Mouse (Mus musculus): ENCODE data around the gene Gm13420. TPM values are rescaled to one million over a fixed set of nuclear protein-coding genes. Genes with fewer than 3 reads are reported as not detected.

Gene Gm13420
- total RNA-seq, 4 experiments from 2014 or later, result 0.44 to 2.5 (median 1.4) TPM

- no peak for DNase-seq (ENCODE audit: low spot score in 2 of 2)
Measured at GRCm38 (mm10) chr2:29702189-29702588, 49.3 kb downstream of the Gm13420 start.

DNA sequence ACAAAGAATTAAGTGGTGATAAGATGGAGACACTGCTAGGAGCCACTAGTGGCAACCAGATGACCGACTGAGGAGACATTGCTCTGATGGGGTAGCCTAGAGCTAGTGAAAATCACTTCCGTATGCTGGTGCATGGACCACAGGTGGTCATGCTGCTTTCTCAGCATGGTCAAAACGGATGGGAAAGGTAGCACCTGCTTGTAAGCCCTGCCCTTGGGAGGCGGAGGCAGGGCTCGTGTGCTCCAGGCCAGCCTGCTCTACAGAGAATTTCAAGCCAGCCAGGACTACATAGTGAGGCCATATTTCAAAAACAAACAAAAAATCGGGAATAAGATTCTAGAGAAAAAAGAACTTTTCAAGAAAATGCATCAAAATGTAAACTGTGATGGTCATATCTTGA lies 50.1 kb downstream of the Gm13420 start:
- no peak for DNase-seq (ENCODE audit: low spot score in 2 of 2)

- DNase-seq (ENCODE audit: low spot score in 2 of 2), result no peak
Measured at GRCm38 (mm10) chr2:29700898-29701297, 50.6 kb downstream of the Gm13420 start.

DNA sequence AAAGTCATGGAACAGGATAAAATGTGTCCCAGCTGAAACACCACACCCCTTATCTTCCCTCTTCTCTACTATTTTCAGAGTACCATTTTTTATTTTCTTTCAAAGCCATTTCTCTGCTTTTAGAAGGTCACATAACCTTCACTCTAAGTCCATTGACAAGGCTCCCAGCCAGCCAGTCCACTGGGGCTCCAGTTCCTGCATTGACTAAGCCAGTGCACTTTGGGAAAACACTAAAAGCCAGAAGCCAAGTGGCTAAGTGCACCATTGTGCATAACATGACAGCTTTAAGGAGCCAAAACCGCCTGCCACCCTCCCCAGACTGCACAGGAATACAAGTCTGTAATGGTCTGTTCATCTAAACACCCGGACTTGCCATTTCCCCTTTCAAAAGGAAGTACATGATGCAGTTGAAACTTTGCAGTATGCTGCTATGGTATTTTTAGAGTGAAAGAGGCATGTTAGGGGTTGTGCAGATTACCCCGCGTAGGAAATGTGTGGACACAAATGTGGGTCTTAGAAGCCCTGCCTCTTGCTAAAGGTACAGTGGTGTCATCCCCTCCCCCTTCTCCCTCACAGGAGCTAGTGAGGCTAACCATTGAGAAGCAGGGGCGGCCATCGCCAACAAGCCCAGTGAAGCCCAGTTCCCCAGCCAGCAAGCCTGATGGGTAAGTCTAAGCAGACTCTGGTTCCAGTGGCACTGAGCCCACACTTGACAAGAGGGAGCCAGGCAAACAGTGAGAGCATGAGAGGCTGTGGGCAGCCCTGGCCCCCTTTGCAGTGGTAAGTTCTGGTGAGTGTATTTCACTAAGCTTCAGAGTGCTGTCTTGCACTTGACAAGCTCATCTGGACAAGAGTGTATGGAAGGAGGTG lies 52.8 kb downstream of the Gm13420 start:
- DNase-seq (ENCODE audit: low spot score in 2 of 2), result no peak

DNA sequence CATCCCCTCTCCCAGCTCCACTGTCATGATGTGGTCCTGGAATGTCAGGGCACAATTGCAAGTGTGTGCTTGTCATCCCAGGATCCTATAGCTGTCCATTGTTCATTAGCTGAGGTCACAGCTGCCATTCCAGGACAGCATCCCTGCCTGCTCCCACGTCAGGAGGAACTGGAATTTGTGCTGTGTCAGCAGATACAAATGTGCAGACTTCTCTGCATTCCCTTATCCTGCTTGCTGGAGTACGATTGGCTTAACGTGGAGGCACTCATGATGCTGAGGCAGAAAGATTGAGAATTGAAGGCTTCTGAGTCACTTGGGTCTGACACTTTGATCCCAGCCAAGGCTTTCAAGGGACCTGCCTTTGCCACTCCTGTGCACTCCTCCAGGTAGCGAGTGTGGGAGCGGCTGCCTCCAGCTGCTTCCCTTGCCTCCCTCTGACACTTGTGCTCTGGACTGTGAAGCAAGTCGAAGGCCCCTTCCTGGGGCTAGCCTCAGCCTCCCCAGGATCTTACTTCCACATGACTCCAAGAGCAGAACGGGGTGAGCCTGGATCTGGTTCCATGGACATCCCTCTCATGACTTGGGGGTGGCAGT lies 55.2 kb downstream of the Gm13420 start:
- DNase-seq (ENCODE audit: low spot score in 2 of 2), result no peak

Other genes starting within 250 kb of the Gm13420 start
- 100 to 1,000 TPM in 1 of 4 experiments, 10 to 100 TPM in 3; 88.6 to 103 (median 94.1) TPM for gene Rapgef1, start 132.0 kb downstream of the Gm13420 start, total RNA-seq (2022)
- gene Gm13547, start 7.6 kb upstream of the Gm13420 start, total RNA-seq (2022), result under 1 TPM in 1 of 4 experiments, not detected in 3; 0.63 TPM
- 10 to 100 TPM; 20.1 to 31.2 (median 22.6) TPM for gene Coq4, start 35.8 kb upstream of the Gm13420 start, total RNA-seq (2022)
- gene Trub2, start 36.8 kb upstream of the Gm13420 start, total RNA-seq (2022), result 10 to 100 TPM; 45.4 to 53.5 (median 50.2) TPM
- gene Slc27a4, start 50.9 kb upstream of the Gm13420 start, total RNA-seq (2022), result 10 to 100 TPM; 73.1 to 75.0 (median 74.0) TPM
- 10 to 100 TPM; 52.1 to 65.1 (median 59.8) TPM for gene Urm1, start 68.4 kb upstream of the Gm13420 start, total RNA-seq (2022)
- 10 to 100 TPM in 3 of 4 experiments, 1 to 10 TPM in 1; 7.7 to 11.6 (median 11.0) TPM for gene Cercam, start 117.5 kb upstream of the Gm13420 start, total RNA-seq (2022)
- 100 to 1,000 TPM in 1 of 4 experiments, 10 to 100 TPM in 3; 85.4 to 106 (median 97.1) TPM for gene Odf2, start 137.5 kb upstream of the Gm13420 start, total RNA-seq (2022)
- gene Gle1, start 183.7 kb upstream of the Gm13420 start, total RNA-seq (2022), result 10 to 100 TPM; 45.2 to 52.4 (median 48.4) TPM
- 100 to 1,000 TPM; 738 to 833 (median 788) TPM for gene Sptan1, start 213.9 kb upstream of the Gm13420 start, total RNA-seq (2022)

All from left cerebral cortex, adult 8-10 months (tissue).